Mouse (Mus musculus) C2C12 (cell line): ENCODE data around the gene Cfap161. TPM values are rescaled to one million over a fixed set of nuclear protein-coding genes. Genes with fewer than 3 reads are reported as not detected.

ENCODE experiments used
- H3K27me3 ChIP-seq: one replicate; pipeline ENCODE4 v1.6.1; 2011; ENCODE audit not compliant: control insufficient read depth, insufficient read depth, insufficient read length
- H3K36me3 ChIP-seq: one replicate; pipeline ENCODE4 v1.6.1; 2011; ENCODE audit not compliant: control insufficient read depth, insufficient read depth
- H3K4me3 ChIP-seq: one replicate; pipeline ENCODE4 v1.5.1; 2011; ENCODE audit warnings: mild to moderate bottlenecking, control low read depth; ENCODE audit not compliant: poor library complexity, insufficient read depth, severe bottlenecking
- H3K79me2 ChIP-seq: one replicate; pipeline ENCODE4 v1.6.1; 2011; ENCODE audit not compliant: control insufficient read depth, insufficient read depth
- H3K79me3 ChIP-seq: one replicate; pipeline ENCODE4 v1.6.1; 2011; ENCODE audit warnings: low read depth, control low read depth
- H3ac ChIP-seq: one replicate; pipeline ENCODE3; 2011; ENCODE audit warnings: low read depth; ENCODE audit not compliant: control insufficient read depth, insufficient read length
- CEBPB ChIP-seq: IDR thresholded peaks from one replicate; pipeline ENCODE4 v1.6.1; 2011; ENCODE audit warnings: low read depth, mild to moderate bottlenecking, control low read depth, moderate library complexity
- CTCF ChIP-seq: IDR thresholded peaks from one replicate; pipeline ENCODE4 v1.5.1; 2011; ENCODE audit not compliant: control insufficient read depth, insufficient read depth, insufficient read length
- FOSL1 ChIP-seq: IDR thresholded peaks from one replicate; pipeline ENCODE4 v1.8.0; 2011; ENCODE audit warnings: mild to moderate bottlenecking, low read length; ENCODE audit not compliant: poor library complexity, insufficient read depth, severe bottlenecking
- MAX ChIP-seq: IDR thresholded peaks from one replicate; pipeline ENCODE4 v1.6.1; 2011; ENCODE audit warnings: mild to moderate bottlenecking, control low read depth
- MYOD1 ChIP-seq: IDR thresholded peaks from one replicate; pipeline ENCODE4 v1.6.1; 2011; ENCODE audit warnings: low read depth; ENCODE audit not compliant: control insufficient read depth, insufficient read length
- MYOG ChIP-seq: IDR thresholded peaks from one replicate; pipeline ENCODE4 v1.6.1; 2011; ENCODE audit not compliant: control insufficient read depth, insufficient read length; ENCODE audit errors: extremely low read depth
- USF1 ChIP-seq: IDR thresholded peaks from one replicate; pipeline ENCODE4 v1.6.1; 2011; ENCODE audit warnings: low read depth, mild to moderate bottlenecking, control low read depth, moderate library complexity
- polyA plus RNA-seq: library from polyadenylated mRNA; unstranded; fragments of >200 nt; fragmentation: generic; extraction: Trizol; gene quantifications from one replicate; pipeline ENCODE4 v1.2.1, GENCODE M21; 2012; ENCODE audit warnings: missing spikeins

Cfap161 gene
- polyA plus RNA-seq, 1 experiment: not detected

DNA sequence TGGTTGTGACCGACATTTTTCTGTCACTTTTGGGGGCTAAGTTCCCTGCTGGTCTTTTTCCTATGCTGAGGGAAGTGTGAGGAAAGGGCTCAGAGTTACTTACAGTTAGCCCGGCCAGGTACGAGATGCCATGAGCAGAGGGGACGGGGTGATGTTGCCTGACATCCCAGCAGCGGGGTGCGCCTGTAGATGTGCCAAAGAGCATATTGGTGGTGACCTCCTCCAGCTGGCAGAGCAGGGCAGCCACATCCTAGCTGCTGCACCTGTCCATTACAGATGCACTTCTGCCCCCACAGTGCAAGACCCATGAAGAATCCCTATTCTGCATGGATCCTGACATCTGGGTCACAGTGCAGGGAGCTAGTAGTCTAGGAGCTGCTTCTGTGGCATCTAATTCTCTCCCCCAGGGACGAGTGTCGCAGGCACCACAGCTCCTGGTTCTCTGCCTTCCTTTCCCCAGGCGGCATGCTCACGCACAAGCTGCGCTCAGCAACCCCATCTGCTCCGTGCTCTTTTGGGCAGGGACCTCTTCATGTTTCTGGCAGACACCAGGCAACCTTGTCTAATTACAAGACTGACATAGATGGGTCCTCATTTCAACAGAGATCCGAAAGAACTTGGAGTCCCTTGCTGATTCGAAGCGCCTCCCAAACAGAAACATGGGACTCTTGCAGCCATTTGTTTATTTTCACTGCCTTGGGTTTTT lies 62.6 kb downstream of the Cfap161 start:
- H3ac ChIP-seq: no peak overlapping the region
- no peaks in the 10 kb centered on the region for H3K36me3 ChIP-seq
- no peaks in the 10 kb centered on the region for H3K79me3 ChIP-seq
- H3K27me3 ChIP-seq: no peaks in the 10 kb centered on the region
- no peak overlapping the region for H3K4me3 ChIP-seq
- H3K79me2 ChIP-seq: no peaks in the 10 kb centered on the region
- TF ChIP-seq MAX (no peak), MYOD1 (no peak), USF1 (no peak)

DNA sequence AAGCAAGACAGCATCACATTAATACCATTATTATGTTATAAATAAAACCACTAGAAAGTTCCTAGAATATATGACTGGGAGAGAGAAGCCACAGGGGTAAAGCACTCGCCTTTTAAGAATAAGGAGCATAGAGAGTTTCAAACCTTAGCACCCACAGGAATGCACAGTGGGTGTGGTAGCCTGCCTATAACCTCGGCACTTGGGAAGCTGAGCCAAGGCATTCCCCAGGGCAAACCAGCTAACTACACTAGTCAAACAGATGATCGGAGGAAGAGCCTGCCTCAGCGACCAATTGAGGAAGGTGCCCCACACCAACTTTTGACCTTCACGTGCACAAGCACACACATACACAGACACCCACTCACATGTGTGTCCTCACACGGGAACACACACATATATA lies 63.4 kb downstream of the Cfap161 start:
- no peak for TF ChIP-seq MYOD1
- TF ChIP-seq FOSL1: no peak
- TF ChIP-seq CEBPB: no peak
- no peak for TF ChIP-seq CTCF
- no peak for TF ChIP-seq USF1
- no peak for TF ChIP-seq MYOG
- TF ChIP-seq MAX: no peak
- Histone ChIP-seq H3K79me2 (no peaks in the 10 kb centered on the region), H3K79me3 (no peaks in the 10 kb centered on the region), H3ac (no peak overlapping the region), H3K4me3 (no peak overlapping the region), H3K36me3 (no peaks in the 10 kb centered on the region), H3K27me3 (no peaks in the 10 kb centered on the region)

DNA sequence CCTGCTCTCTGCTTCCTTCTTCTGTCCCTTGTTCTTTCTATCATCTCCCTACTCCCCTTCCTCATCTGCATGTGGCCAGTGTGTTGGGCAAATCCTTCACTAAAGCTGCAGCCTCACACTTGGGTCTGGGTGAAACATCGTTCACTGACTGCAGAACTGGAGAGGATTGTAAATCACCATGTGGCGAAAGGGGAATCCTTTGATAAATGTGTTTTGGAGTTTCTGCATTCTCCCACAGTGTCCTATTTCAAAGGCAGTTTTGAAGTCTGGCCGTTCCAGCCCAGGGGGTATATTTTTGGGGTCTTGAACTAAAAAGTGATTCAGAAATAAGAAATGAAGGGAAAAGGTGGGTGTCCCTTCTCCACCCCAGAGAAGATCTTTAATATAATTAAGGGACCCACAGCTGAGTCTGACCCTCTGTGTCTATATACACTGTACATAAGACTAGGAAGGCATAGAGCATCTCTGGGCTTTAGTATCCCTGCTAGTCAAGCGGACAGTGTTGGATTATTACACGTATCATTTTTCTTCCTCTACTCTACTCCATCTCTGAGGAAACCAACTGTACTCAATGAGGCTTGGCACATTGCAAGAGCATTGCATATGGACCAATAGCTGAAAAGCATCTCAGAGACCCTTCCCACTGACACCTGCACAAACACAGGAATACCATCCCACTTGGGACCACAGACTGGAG lies 67.6 kb downstream of the Cfap161 start:
- no peak for TF ChIP-seq CTCF
- TF ChIP-seq MAX: no peak
- TF ChIP-seq MYOD1: no peak
- TF ChIP-seq MYOG: no peak
- H3K79me3 ChIP-seq: no peaks in the 10 kb centered on the region

DNA sequence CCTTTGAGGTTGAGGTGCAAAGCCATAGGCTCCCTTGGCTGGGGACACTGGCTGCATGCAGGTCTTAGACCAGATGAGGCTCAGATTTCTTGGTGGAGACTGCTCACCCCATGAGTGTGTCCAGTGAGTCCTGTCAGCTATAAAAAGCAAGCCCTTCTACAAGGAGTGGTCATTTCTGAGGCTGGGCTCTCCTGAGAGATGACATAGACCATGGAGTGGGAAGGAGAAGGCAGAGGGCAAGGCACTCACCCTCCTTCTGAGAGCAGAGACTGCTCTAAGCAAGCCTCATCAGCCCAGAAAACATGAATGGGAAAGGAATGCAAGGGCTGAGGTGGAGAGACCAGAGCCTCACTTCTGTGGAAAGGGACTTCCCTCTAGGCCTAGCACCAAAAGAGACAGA lies 68.9 kb downstream of the Cfap161 start:
- no peak overlapping the region for H3K4me3 ChIP-seq
- H3K36me3 ChIP-seq: no peaks in the 10 kb centered on the region
- H3K27me3 ChIP-seq: no peaks in the 10 kb centered on the region
- H3K79me2 ChIP-seq: no peaks in the 10 kb centered on the region
- H3K79me3 ChIP-seq: no peaks in the 10 kb centered on the region
- H3ac ChIP-seq: no peak overlapping the region
- no peak for TF ChIP-seq CTCF
- TF ChIP-seq FOSL1: no peak
- TF ChIP-seq USF1: no peak
- no peak for TF ChIP-seq CEBPB
- TF ChIP-seq MAX: no peak
- no peak for TF ChIP-seq MYOD1
- no peak for TF ChIP-seq MYOG

More for the DNA sequence above, 67.6 kb downstream of the Cfap161 start:
- Histone ChIP-seq H3ac (no peak overlapping the region), H3K36me3 (no peaks in the 10 kb centered on the region), H3K27me3 (no peaks in the 10 kb centered on the region), H3K79me2 (no peaks in the 10 kb centered on the region), H3K4me3 (no peak overlapping the region)

DNA sequence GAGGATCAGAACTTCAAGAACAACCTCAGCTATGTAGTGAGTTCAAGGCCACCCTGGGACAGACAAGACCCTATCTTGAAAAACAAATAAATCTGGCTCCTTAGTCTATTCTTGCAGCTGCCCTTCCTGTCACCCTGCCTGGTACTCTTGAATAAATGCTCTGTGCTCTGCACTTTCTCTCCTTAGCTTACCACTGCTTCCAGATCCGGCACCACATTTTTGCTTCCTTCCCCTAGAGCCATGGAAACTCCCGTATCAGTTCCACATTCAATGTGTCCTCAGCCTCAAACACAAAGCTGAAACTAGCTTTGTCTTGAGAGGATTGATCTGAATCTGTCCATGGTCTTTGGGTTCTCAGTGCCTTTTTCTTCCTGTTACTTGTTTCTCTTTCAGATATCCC lies 70.1 kb downstream of the Cfap161 start:
- Histone ChIP-seq H3ac (no peak overlapping the region), H3K36me3 (no peaks in the 10 kb centered on the region), H3K79me3 (no peaks in the 10 kb centered on the region), H3K4me3 (no peak overlapping the region), H3K27me3 (no peaks in the 10 kb centered on the region), H3K79me2 (no peaks in the 10 kb centered on the region)
- no peak for TF ChIP-seq MAX
- TF ChIP-seq CTCF: no peak
- TF ChIP-seq CEBPB: no peak
- no peak for TF ChIP-seq FOSL1
- no peak for TF ChIP-seq USF1
- TF ChIP-seq MYOD1: no peak
- no peak for TF ChIP-seq MYOG

Other genes starting within 250 kb of the Cfap161 start
- gene Tmc3, start 210.0 kb downstream of the Cfap161 start, polyA plus RNA-seq: not detected
- 4.0 TPM for gene Stard5, start 162.9 kb downstream of the Cfap161 start, polyA plus RNA-seq
- not detected for gene Il16, start 49.2 kb downstream of the Cfap161 start, polyA plus RNA-seq
- 31.5 TPM for gene Tlnrd1, start 89.4 kb upstream of the Cfap161 start, polyA plus RNA-seq
- gene Mesd, start 89.6 kb upstream of the Cfap161 start, polyA plus RNA-seq: 74.5 TPM